Mouse (Mus musculus) E14TG2a.4 (cell line): ENCODE data around the gene Sppl2a.

Experiments used
- H3K27me3 ChIP-seq: 2 replicates; pipeline ENCODE4 v1.6.1; 2014; ENCODE audit warnings: low read length, control low read depth; ENCODE audit not compliant: insufficient read depth
- H3K36me3 ChIP-seq: 2 replicates; pipeline ENCODE4 v1.6.1; 2014; ENCODE audit warnings: low read length, control low read depth; ENCODE audit not compliant: insufficient read depth
- H3K4me1 ChIP-seq: replicated peaks from 2 replicates; pipeline ENCODE4 v1.6.1; 2014; ENCODE audit warnings: low read depth, low read length, control low read depth
- H3K4me3 ChIP-seq: replicated peaks from 2 replicates; pipeline ENCODE4 v1.5.1; 2014; ENCODE audit warnings: mild to moderate bottlenecking, low read length
- H3K9me3 ChIP-seq: 2 replicates; pipeline ENCODE4 v1.6.1; 2014; ENCODE audit warnings: low read length, control low read depth
- CTCF ChIP-seq: conservative IDR thresholded peaks from 2 replicates; pipeline ENCODE4 v1.5.1; 2014; ENCODE audit warnings: low read length
- NANOG ChIP-seq: IDR thresholded peaks from 2 replicates; pipeline ENCODE4 v1.6.1; 2014; ENCODE audit warnings: borderline replicate concordance, low read length, mixed read lengths
- POU5F1 ChIP-seq: IDR thresholded peaks from 2 replicates; pipeline ENCODE4 v1.6.1; 2014; ENCODE audit warnings: low read length, borderline replicate concordance

Gene Sppl2a

DNA sequence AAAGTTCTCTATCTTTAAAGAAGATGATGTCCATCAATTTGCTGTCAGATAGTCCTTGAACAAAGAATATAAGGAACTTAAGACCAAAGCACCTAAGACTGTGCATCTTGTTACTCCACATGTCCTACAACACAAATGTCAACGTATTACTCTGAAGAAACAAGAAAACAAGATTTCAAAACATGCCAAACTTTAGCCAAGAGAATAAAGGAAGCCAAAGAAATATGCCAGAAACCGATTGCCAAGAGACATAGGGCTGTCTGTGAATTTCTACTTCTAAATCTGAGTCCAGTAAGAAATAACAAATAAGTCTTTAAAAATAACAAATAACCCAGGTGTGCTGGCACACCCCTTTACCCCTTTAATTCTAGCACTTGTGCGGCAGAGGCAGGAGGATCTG lies 68.0 kb downstream of the Sppl2a start:
- Histone ChIP-seq H3K4me1 (peaks cover 6% of the 10 kb centered on the region), H3K4me3 (no peak overlapping the region), H3K27me3 (no peaks in the 10 kb centered on the region), H3K9me3 (no peaks in the 10 kb centered on the region), H3K36me3 (peaks cover 7% of the 10 kb centered on the region)
- TF ChIP-seq NANOG: no peak
- TF ChIP-seq CTCF: no peak
- TF ChIP-seq POU5F1: no peak

DNA sequence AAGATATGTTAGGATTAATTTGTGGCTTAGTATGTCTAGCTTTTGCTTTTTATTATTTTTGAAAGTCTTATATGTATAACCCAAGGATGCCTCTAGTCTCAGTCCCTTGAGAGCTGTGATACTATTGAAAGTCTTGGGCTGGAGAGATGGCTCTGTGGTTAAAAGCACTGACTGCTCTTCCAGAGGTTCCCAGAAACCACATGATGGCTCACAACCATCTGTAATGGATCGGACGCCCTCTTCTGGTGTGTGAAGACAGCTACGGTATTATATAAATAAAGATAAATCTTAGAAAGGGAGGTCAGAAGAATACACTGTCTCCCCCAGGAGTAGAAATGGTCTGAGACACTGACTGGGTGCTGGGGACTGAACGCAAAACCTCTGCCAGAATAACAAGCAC lies 88.3 kb downstream of the Sppl2a start:
- Histone ChIP-seq H3K4me3 (no peak overlapping the region), H3K27me3 (no peaks in the 10 kb centered on the region), H3K36me3 (peaks cover 75% of the 10 kb centered on the region), H3K4me1 (no peaks in the 10 kb centered on the region), H3K9me3 (no peaks in the 10 kb centered on the region)
- TF ChIP-seq NANOG: no peak
- TF ChIP-seq CTCF: no peak
- no peak for TF ChIP-seq POU5F1
